Mouse (Mus musculus): ENCODE results near the gene Kmt2d. TPM values are rescaled to one million over a fixed set of nuclear protein-coding genes. Genes with fewer than 3 reads are reported as not detected.
A peak's percentile ranks its signal among the peaks of the same experiment; 100 is the strongest.
"Not testable (repeated sequence)": the region's sequence is repeated elsewhere in the genome, so short reads cannot be mapped to it uniquely, and the experiment has no call there.

Kmt2d gene
- polyA plus RNA-seq, 1 experiment from 2014 or later, result 11.2 TPM

DNA sequence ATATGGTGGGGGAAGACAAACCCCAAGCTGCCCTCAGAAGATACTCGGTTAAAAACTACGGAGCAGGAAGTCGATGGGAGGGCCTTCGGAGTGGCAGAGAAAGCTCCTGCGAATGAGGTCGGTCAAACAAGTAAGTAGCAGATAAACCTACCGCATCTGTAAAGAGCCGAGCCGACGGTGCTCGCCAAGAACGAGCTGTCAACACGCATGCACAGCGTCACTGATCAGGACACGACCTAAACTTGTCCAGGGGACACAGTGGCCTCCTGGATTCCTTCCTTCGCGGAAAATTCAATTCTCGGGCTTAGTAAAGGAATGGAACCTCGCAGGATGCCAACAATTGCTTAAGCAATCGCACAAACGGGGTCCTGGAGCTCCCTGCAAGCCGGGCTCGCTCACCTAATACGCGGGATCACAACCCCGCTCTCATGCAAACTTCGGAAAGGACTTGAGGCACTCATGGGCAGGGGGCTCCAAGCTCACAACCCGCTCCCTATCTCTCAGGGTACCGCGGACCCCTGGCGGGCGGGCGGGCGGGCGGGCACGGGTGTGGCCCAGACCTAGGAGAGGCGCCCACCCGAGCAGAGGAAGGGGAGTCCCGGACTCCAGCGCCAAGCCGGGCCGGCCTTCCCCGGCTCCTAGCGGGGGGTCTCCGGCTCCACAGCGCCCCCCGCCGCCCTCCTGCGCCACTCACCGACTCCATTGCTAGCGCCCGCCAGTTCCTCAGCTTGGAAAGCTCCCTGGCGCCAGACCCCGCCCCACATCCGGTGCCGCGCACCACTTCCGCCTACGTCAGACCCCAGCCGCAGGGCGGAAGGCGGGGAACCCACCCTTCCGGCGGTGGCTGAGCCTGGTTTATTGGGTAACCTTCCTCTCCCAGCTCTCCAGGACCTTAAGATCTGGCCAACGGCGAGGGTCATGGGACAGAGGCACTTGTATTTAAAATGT, 40.0 kb downstream of the Kmt2d start, which contains the start of gene Prkag1:
Gene Prkag1, minus strand, starts transcription at position 786 of the 948 bp plus-strand sequence.
- peak; percentile 98 for DNase-seq (ENCODE audit: low spot score)
- Histone ChIP-seq H3K27ac (peak within 1 kb of the TSS; percentile 92), H3K4me1 (replicated peaks) (peaks cover 20% of the 10 kb centered on the region), H3K36me3 (peaks cover 43% of the 10 kb centered on the region), H3K9me3 (no peaks in the 10 kb centered on the region), H3K4me3 (peak within 1 kb of the TSS; percentile 84), H3K27me3 (ENCODE audit: insufficient read depth, poor library complexity, severe bottlenecking) (no peaks in the 10 kb centered on the region)
- WGBS, result under 1% methylated on average over 66 of the region's 66 CpGs

GRCm38 (mm10) chr15:98827611-98828011, 43.4 kb downstream of the Kmt2d start:
- WGBS, result 91% methylated on average over 7 of the region's 7 CpGs
- DNase-seq (ENCODE audit: low spot score), result no peak
- Histone ChIP-seq H3K36me3 (peaks cover 40% of the 10 kb centered on the region), H3K27me3 (ENCODE audit: insufficient read depth, poor library complexity, severe bottlenecking) (no peaks in the 10 kb centered on the region), H3K27ac (no peak overlapping the region), H3K9me3 (no peaks in the 10 kb centered on the region), H3K4me1 (replicated peaks) (peaks cover 19% of the 10 kb centered on the region), H3K4me3 (no peak overlapping the region)

DNA sequence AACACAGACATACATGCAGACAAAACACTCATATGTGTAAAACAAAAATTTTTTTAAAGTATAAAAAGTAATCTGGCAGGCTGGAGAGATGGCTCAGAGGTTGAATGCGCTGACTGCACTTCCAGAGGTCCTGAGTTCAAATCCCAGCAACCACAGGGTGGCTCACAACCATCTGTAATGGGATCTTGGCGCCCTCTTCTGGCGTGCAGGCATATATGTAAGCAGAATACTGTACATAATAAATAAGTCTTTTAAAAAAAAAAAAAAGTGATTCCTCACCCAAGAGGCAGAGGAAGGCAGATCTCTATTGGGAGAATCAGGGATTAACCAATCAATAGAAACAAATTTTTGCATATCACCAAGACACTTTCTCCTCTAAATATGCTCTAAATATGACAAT, 47.6 kb downstream of the Kmt2d start:
- 68% methylated on average over 3 of the region's 3 CpGs for WGBS
- H3K4me1 ChIP-seq (replicated peaks), result no peaks in the 10 kb centered on the region
- no peak overlapping the region for H3K4me3 ChIP-seq
- peaks cover 68% of the 10 kb centered on the region for H3K36me3 ChIP-seq
- no peak for DNase-seq (ENCODE audit: low spot score)
- no peaks in the 10 kb centered on the region for H3K9me3 ChIP-seq
- no peaks in the 10 kb centered on the region for H3K27me3 ChIP-seq (ENCODE audit: insufficient read depth, poor library complexity, severe bottlenecking)
- no peak overlapping the region for H3K27ac ChIP-seq

- Histone ChIP-seq H3K36me3 (peaks cover 64% of the 10 kb centered on the region), H3K27ac (no peak overlapping the region), H3K4me3 (no peak overlapping the region), H3K9me3 (no peaks in the 10 kb centered on the region), H3K4me1 (replicated peaks) (no peaks in the 10 kb centered on the region), H3K27me3 (ENCODE audit: insufficient read depth, poor library complexity, severe bottlenecking) (no peaks in the 10 kb centered on the region)
- DNase-seq (ENCODE audit: low spot score), result no peak
- 88% methylated on average over 5 of the region's 5 CpGs for WGBS
These were observed 48.9 kb downstream of the Kmt2d start for GRCm38 (mm10) chr15:98822147-98822546.

GRCm38 (mm10) chr15:98821403-98821802, 49.6 kb downstream of the Kmt2d start:
- WGBS, result 25% methylated on average over 10 of the region's 10 CpGs
- Histone ChIP-seq H3K4me3 (no peak overlapping the region), H3K36me3 (peaks cover 71% of the 10 kb centered on the region), H3K9me3 (no peaks in the 10 kb centered on the region), H3K4me1 (replicated peaks) (no peaks in the 10 kb centered on the region), H3K27me3 (ENCODE audit: insufficient read depth, poor library complexity, severe bottlenecking) (no peaks in the 10 kb centered on the region), H3K27ac (no peak overlapping the region)
- no peak for DNase-seq (ENCODE audit: low spot score)

DNA sequence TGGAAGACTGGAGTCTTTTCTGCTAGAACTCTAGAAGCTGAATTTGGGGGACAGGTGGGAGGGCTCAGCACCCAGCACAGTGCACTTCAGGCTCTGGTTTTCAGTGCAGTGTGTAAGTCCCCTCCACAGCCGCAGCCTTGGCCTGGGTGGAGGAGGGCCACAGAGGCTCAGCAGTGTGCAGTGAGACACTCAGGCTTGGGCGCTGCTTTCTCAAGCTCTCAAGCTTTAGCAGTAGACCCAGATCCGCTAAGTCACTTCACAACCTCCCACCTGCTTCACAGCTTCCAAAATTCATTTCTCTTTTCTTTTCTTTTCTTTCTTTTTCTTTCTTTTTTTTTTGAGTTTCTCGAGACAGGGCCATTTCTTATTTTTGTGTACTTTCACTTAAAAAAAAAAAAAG, 50.1 kb downstream of the Kmt2d start:
- Histone ChIP-seq H3K4me1 (replicated peaks) (no peaks in the 10 kb centered on the region), H3K27ac (no peak overlapping the region), H3K27me3 (ENCODE audit: insufficient read depth, poor library complexity, severe bottlenecking) (no peaks in the 10 kb centered on the region), H3K36me3 (peaks cover 72% of the 10 kb centered on the region), H3K9me3 (no peaks in the 10 kb centered on the region), H3K4me3 (no peak overlapping the region)
- WGBS, result 85% methylated on average over 4 of the region's 4 CpGs
- DNase-seq (ENCODE audit: low spot score), result no peak

- Histone ChIP-seq H3K4me3 (no peak overlapping the region), H3K27ac (no peak overlapping the region), H3K9me3 (no peaks in the 10 kb centered on the region), H3K4me1 (replicated peaks) (no peaks in the 10 kb centered on the region), H3K27me3 (ENCODE audit: insufficient read depth, poor library complexity, severe bottlenecking) (no peaks in the 10 kb centered on the region), H3K36me3 (peaks cover 73% of the 10 kb centered on the region)
- DNase-seq (ENCODE audit: low spot score), result no peak
- WGBS, result 91% methylated on average over 7 of the region's 7 CpGs
These were observed 52.8 kb downstream of the Kmt2d start for GRCm38 (mm10) chr15:98818171-98818570.

DNA sequence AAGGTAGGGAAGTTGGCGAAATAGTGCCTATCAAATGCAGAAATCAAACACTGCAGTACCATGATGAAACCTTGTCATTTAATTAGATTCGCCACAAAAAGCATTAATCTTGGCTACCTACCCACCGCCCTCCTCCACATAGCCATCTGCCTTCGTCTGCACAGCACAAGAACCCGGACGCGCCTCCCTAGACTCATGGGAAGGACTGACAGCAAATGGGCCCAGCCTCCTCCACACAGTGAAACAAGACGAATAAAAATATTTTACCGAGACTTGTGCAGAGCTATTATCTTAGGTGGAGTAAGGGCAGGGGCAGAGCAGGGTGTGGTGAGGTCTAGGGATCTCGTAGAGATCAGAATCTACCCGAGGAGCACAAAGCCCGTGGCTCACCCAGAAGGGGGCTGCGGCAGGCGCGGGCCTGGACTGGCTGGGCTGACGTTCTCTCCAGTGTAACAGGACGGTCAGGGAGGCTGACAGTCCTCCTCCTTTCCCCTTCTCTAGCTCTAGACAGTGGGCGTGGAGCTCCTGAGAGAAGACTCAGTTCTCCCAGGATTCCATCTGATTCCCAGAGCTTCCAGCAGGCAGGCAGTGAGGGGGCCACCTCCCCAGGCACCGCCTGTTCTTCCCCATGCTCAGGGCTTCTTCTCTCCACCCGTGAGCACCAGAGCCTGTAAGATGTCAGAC, 58.1 kb downstream of the Kmt2d start:
- peaks cover 34% of the 10 kb centered on the region for H3K27me3 ChIP-seq (ENCODE audit: insufficient read depth, poor library complexity, severe bottlenecking)
- no peak overlapping the region for H3K4me3 ChIP-seq
- DNase-seq (ENCODE audit: low spot score), result no peak
- peaks cover 54% of the 10 kb centered on the region for H3K36me3 ChIP-seq
- WGBS, result 87% methylated on average over 20 of the region's 20 CpGs
- H3K4me1 ChIP-seq (replicated peaks), result peaks cover 18% of the 10 kb centered on the region
- no peak overlapping the region for H3K27ac ChIP-seq
- H3K9me3 ChIP-seq, result no peaks in the 10 kb centered on the region

GRCm38 (mm10) chr15:98810212-98810611, 60.8 kb downstream of the Kmt2d start:
- 77% methylated on average over 6 of the region's 6 CpGs for WGBS

GRCm38 (mm10) chr15:98809390-98809789, 61.6 kb downstream of the Kmt2d start, which contains the start of gene Ddn:
Gene Ddn (minus strand): TSS chr15:98809490.
- WGBS, result 36% methylated on average over 3 of the region's 3 CpGs
- Histone ChIP-seq H3K27me3 (ENCODE audit: insufficient read depth, poor library complexity, severe bottlenecking) (peaks cover 69% of the 10 kb centered on the region), H3K4me3 (peak within 1 kb of the TSS; percentile 54), H3K36me3 (peaks cover 32% of the 10 kb centered on the region), H3K27ac (no peak within 1 kb of the TSS), H3K9me3 (no peaks in the 10 kb centered on the region), H3K4me1 (replicated peaks) (peaks cover 50% of the 10 kb centered on the region)
- no peak for DNase-seq (ENCODE audit: low spot score)

More at GRCm38 (mm10) chr15:98810212-98810611, 60.8 kb downstream of the Kmt2d start:
- not testable (repeated sequence) for DNase-seq (ENCODE audit: low spot score); H3K4me3 ChIP-seq; H3K27ac ChIP-seq; H3K9me3 ChIP-seq
- Histone ChIP-seq H3K36me3 (peaks cover 38% of the 10 kb centered on the region), H3K4me1 (replicated peaks) (peaks cover 45% of the 10 kb centered on the region), H3K27me3 (ENCODE audit: insufficient read depth, poor library complexity, severe bottlenecking) (peaks cover 60% of the 10 kb centered on the region)

DNA sequence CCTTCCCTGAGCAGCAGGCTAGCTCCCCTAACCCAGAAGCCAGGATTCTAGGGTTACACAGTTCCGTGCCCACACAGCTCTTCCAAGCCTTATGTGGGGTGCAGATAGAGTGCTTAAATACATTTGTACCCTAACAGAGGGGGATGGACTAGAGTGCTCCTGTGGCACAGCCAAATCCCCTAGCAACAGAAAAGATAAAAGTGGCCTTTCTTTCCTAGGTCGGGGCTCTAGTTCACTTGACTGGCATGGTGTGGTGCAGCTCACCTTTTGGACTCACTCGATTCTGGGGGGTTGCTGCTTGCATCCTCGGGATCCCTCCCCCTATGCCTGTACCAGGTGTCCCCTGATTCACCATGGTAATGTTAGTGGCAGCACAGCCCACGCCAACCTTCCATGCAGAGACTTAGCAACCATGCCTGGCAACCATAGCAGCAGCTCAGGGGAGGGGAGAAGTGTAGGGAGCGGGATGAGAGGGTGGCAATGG, 62.3 kb downstream of the Kmt2d start:
- Histone ChIP-seq H3K9me3 (no peaks in the 10 kb centered on the region), H3K4me1 (replicated peaks) (peaks cover 50% of the 10 kb centered on the region), H3K27ac (no peak overlapping the region), H3K36me3 (peaks cover 25% of the 10 kb centered on the region), H3K4me3 (peak overlapping the region; percentile 54), H3K27me3 (ENCODE audit: insufficient read depth, poor library complexity, severe bottlenecking) (peaks cover 76% of the 10 kb centered on the region)
- WGBS, result 8% methylated on average over 6 of the region's 6 CpGs
- DNase-seq (ENCODE audit: low spot score), result no peak

DNA sequence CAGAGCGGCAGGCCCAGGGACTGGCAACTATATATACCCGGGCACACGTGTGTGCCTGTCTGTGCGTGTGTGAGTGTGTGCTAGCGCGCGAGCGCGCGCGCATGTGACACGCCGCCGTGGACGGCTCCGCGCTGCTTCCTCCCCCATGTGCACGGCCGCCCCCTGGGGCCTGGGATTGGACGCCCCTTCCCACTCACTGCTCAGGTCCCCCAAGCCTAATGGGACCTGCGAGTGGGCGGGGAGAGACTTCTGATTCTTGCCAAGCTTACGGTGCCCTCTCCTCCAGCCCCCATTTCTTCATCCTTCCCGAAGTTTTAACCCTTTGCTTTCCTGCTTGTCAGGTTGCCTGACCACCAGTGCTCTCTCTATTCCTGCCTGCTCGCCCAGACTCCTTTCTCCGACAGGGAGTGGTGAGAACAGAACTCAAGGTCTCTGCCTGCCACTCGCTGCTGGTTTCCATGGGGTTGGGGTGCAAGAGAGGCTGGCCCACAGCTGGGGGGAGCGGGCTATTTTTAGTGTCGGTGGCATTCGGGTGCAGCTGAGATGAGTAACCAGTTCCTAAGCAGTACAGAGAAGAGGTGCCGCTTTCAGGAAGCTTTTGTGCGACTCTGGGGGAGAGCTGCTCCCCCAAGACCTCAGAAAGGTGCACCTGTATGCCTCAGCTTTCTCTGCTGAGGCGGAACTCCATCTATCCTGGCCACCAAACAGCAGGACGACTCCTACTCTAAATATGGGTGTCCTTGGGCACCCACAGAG, 62.9 kb downstream of the Kmt2d start:
- peaks cover 56% of the 10 kb centered on the region for H3K4me1 ChIP-seq (replicated peaks)
- peak overlapping the region; percentile 81 for H3K27ac ChIP-seq
- WGBS, result under 1% methylated on average over 34 of the region's 34 CpGs
- peak overlapping the region; percentile 54 for H3K4me3 ChIP-seq
- H3K9me3 ChIP-seq, result no peaks in the 10 kb centered on the region
- DNase-seq (ENCODE audit: low spot score), result peak; percentile 51
- peaks cover 19% of the 10 kb centered on the region for H3K36me3 ChIP-seq
- H3K27me3 ChIP-seq (ENCODE audit: insufficient read depth, poor library complexity, severe bottlenecking), result peaks cover 82% of the 10 kb centered on the region

Measured in hindbrain, embryonic 10.5 days (tissue).